Mouse (Mus musculus) brain, adult 10 weeks (tissue): ENCODE results near the gene Skint1. TPM values are rescaled to one million over a fixed set of nuclear protein-coding genes. Genes with fewer than 3 reads are reported as not detected.

ENCODE experiments used
- polyA plus RNA-seq: library from polyadenylated mRNA; stranded (reverse); fragments of 350-450 nt; fragmentation: Illumina TruSeq; extraction: RNeasy Lipid Tissue Mini Kit (QIAGEN cat#74804); gene quantifications from one replicate; pipeline ENCODE4 v1.2.3, GENCODE M21; 2015; ENCODE audit warnings: low read depth, low replicate concordance

Skint1 gene
- polyA plus RNA-seq, result not detected

GRCm38 (mm10) chr4:112005969-112006368 lies at the start of gene Skint1:
Gene Skint1 (plus strand): TSS chr4:112006269.

GRCm38 (mm10) chr4:111972623-111973022 lies 33.4 kb upstream of the Skint1 start, which contains the start of gene Skint7:
Gene Skint7 (plus strand): TSS chr4:111972923.

GRCm38 (mm10) chr4:112071716-112072115 lies 65.6 kb downstream of the Skint1 start, which contains the start of gene Skint4:
Gene Skint4 (plus strand): TSS chr4:112072016.

Other genes starting within 250 kb of the Skint1 start
- gene Slc5a9, start 103.4 kb upstream of the Skint1 start, polyA plus RNA-seq, result not detected
- gene Skint8, start 86.9 kb upstream of the Skint1 start, polyA plus RNA-seq, result not detected
- gene Skint7, start 33.3 kb upstream of the Skint1 start, polyA plus RNA-seq, result not detected
- not detected for gene Skint4, start 65.7 kb downstream of the Skint1 start, polyA plus RNA-seq
- gene Skint3, start 226.0 kb downstream of the Skint1 start, polyA plus RNA-seq, result not detected